ENCODE assay signal across 20 mouse cellular contexts in the genomic region with DNA sequence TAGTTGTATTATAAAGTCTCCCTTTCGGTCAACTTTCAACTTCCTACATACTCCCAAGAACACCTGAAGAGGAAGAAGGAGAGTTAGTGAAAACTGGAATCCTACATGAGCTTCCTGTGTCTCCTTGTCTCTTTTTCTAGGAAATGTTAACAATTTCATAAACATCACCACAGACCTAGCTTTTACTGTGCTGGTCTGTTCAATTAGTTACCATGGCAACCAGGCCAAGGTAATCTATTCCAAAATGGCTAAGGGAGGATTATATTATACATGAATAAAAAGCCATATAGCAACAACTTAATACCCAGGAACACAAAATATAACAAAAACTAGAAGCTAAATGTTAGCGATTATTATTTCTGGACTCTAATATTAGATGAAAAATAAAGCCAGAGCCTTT.
"Had no signal": no experiment of that assay in that cellular context is flagged by ENCODE, and none has a peak within 500 bp of the region (broad histone marks: within the 10 kb centered on the region; RNA-seq: fewer than 3 reads in every experiment).

No protein-coding gene starts in this region.

- H3K4me3 ChIP-seq: kidney, embryonic 15.5 days; limb, embryonic 12.5 days; limb, embryonic 15.5 days; myocyte; neural tube, embryonic 13.5 days; stomach, embryonic 15.5 days had no signal

- H3K4me2 ChIP-seq: kidney, embryonic 15.5 days; limb, embryonic 12.5 days; limb, embryonic 15.5 days; liver, embryonic 11.5 days; lung, embryonic 14.5 days; neural tube, embryonic 13.5 days; stomach, embryonic 15.5 days had no signal

- H3K27ac ChIP-seq: kidney, embryonic 15.5 days; limb, embryonic 12.5 days; limb, embryonic 15.5 days; liver, embryonic 14.5 days; macrophage; neural tube, embryonic 13.5 days; stomach, embryonic 15.5 days had no signal

- H3K4me1 ChIP-seq: kidney, embryonic 15.5 days; limb, embryonic 12.5 days; limb, embryonic 15.5 days; neural tube, embryonic 13.5 days; stomach, embryonic 15.5 days had no signal

- H3K36me3 ChIP-seq: kidney, embryonic 15.5 days; limb, embryonic 12.5 days; limb, embryonic 15.5 days; neural tube, embryonic 13.5 days; stomach, embryonic 15.5 days had no signal

- H3K9me3 ChIP-seq: kidney, embryonic 15.5 days; limb, embryonic 12.5 days; limb, embryonic 15.5 days; neural tube, embryonic 13.5 days; stomach, embryonic 15.5 days had no signal

- H3K27me3 ChIP-seq: kidney, embryonic 15.5 days; limb, embryonic 12.5 days; limb, embryonic 15.5 days; neural tube, embryonic 13.5 days; stomach, embryonic 15.5 days had no signal

- ATAC-seq: liver, postnatal 0 days; lung, postnatal 0 days had no signal

- DNase-seq: kidney, adult 8-10 months; kidney, postnatal 10 days; kidney, postnatal 36 days; left cerebral cortex, postnatal 4 days; liver, postnatal 0 days; lung, embryonic 14.5 days; retina, postnatal 1 day; right cerebral cortex, postnatal 25 days; spleen, adult 18-20 months; thymus, postnatal 25 days had no signal

- H3K9ac ChIP-seq: kidney, embryonic 15.5 days; limb, embryonic 12.5 days; limb, embryonic 15.5 days; liver, embryonic 14.5 days; liver, postnatal 0 days; lung, embryonic 14.5 days; neural tube, embryonic 13.5 days; stomach, embryonic 15.5 days had no signal
